Mouse (Mus musculus) lung, postnatal 0 days (tissue): ENCODE results near the gene Aldh3b2. TPM values are rescaled to one million over a fixed set of nuclear protein-coding genes. Genes with fewer than 3 reads are reported as not detected.

ENCODE experiments used
- ATAC-seq: fragments of 200-750 bp; cut with Nextera tagmentation; 2 replicates; pipeline ENCODE4 v1.8.0; 2017; ENCODE audit warnings: moderate library complexity
- DNase-seq: peaks from one replicate; pipeline ENCODE4 v3.0.0-alpha.2; 2016; ENCODE audit warnings: low spot score
- H3K27ac ChIP-seq: fragments of 300-500 bp; sonication (generic); 2 replicates; pipeline ENCODE4 v1.5.1; 2014; ENCODE audit warnings: antibody characterized with exemption, mild to moderate bottlenecking, low read length, mixed read lengths
- H3K27me3 ChIP-seq: fragments of 300-500 bp; sonication (generic); replicated peaks from 2 replicates; pipeline ENCODE4 v1.6.1; 2014; ENCODE audit warnings: low read length, mixed read lengths; ENCODE audit not compliant: insufficient read depth
- H3K36me3 ChIP-seq: fragments of 300-500 bp; sonication (generic); 2 replicates; pipeline ENCODE4 v1.6.1; 2014; ENCODE audit warnings: low read length, mixed read lengths; ENCODE audit not compliant: insufficient read depth
- H3K4me1 ChIP-seq: fragments of 300-500 bp; sonication (generic); 2 replicates; pipeline ENCODE4 v1.6.1; 2014; ENCODE audit warnings: antibody characterized with exemption, low read depth, low read length, mixed read lengths; ENCODE audit not compliant: insufficient read depth
- H3K4me2 ChIP-seq: fragments of 300-500 bp; sonication (generic); replicated peaks from 2 replicates; pipeline ENCODE4 v1.6.1; 2014; ENCODE audit warnings: low read depth, mild to moderate bottlenecking, low read length, moderate library complexity, mixed read lengths
- H3K4me3 ChIP-seq: fragments of 300-500 bp; sonication (generic); 2 replicates; pipeline ENCODE4 v1.5.1; 2014; ENCODE audit warnings: low read depth, low read length
- H3K9ac ChIP-seq: fragments of 300-500 bp; sonication (generic); replicated peaks from 2 replicates; pipeline ENCODE4 v1.6.1; 2014; ENCODE audit warnings: low read depth, mild to moderate bottlenecking
- H3K9me3 ChIP-seq: fragments of 300-500 bp; sonication (generic); 2 replicates; pipeline ENCODE4 v1.6.1; 2016; ENCODE audit warnings: low read length, mixed read lengths
- CTCF ChIP-seq: IDR thresholded peaks from 2 replicates; pipeline ENCODE4 v1.5.1; 2016; ENCODE audit warnings: antibody characterized with exemption, mild to moderate bottlenecking
- EP300 ChIP-seq: IDR thresholded peaks from 2 replicates; pipeline ENCODE4 v1.6.1; 2016; ENCODE audit warnings: antibody characterized with exemption, mild to moderate bottlenecking, control low read depth
- WGBS: fragments of 180-500 bp; shearing (Covaris S2); extraction: QIAGEN DNeasy Blood & Tissue Kit; methylation state at CpG from one replicate; pipeline ENCODE4 v1.1.7; 2014; 5-methylcytosine and 5-hydroxymethylcytosine counted together
- polyA plus RNA-seq: library from polyadenylated mRNA; unstranded; fragments of >200 nt; fragmentation: Nextera tagmentation; extraction: Ambion mirVana; gene quantifications from 2 replicates; pipeline ENCODE4 v1.2.1, GENCODE M21; 2015

Aldh3b2 gene
- polyA plus RNA-seq, 1 experiment from 2014 or later = 0.47 TPM

GRCm38 (mm10) chr19:3926279-3926678, 45.8 kb upstream of the Aldh3b2 start:
- H3K9ac ChIP-seq = no peak overlapping the region
- TF ChIP-seq CTCF = peak; percentile 72
- TF ChIP-seq EP300 = peak; percentile 91
- 41% methylated on average over 3 of the region's 3 CpGs for WGBS
- peaks cover 36% of the 10 kb centered on the region for H3K4me1 ChIP-seq
- DNase-seq (peak; percentile 86), ATAC-seq (peak; percentile 84)
- H3K9me3 ChIP-seq = no peaks in the 10 kb centered on the region
- H3K36me3 ChIP-seq = no peaks in the 10 kb centered on the region
- peak overlapping the region; percentile 48 for H3K27ac ChIP-seq
- no peak overlapping the region for H3K4me2 ChIP-seq
- H3K27me3 ChIP-seq = no peaks in the 10 kb centered on the region
- no peak overlapping the region for H3K4me3 ChIP-seq

DNA sequence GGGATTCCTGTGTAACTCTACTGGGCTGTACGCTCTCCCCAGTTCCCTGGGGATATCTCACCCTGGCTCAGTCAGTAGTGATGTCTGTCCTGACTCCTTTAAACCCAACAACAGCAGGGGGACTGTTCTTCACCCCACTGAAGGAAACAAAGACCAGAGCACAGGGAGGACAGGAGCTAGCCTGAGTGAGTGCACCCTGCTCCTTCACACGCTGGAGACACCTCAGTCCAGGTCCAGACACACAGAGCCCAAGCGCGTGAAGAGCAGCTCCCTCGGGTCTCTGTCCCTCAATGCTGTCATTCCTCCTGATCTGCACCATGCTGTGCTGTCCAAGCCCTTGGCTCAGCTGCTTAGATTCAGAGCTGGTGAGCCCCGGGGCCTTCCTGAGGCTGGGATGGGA, 45.4 kb upstream of the Aldh3b2 start:
- Histone ChIP-seq H3K27me3 (no peaks in the 10 kb centered on the region), H3K4me3 (no peak overlapping the region), H3K4me1 (peaks cover 36% of the 10 kb centered on the region), H3K27ac (peak overlapping the region; percentile 48; the same call in 1 of the 2 replicates), H3K36me3 (no peaks in the 10 kb centered on the region), H3K9me3 (no peaks in the 10 kb centered on the region), H3K9ac (no peak overlapping the region), H3K4me2 (no peak overlapping the region)
- WGBS = 72% methylated on average over 6 of the region's 6 CpGs
- no peak for TF ChIP-seq CTCF
- no peak for TF ChIP-seq EP300
- ATAC-seq (no peak), DNase-seq (no peak)

- H3K4me3 ChIP-seq = no peak overlapping the region
- no peaks in the 10 kb centered on the region for H3K27me3 ChIP-seq
- no peak overlapping the region for H3K9ac ChIP-seq
- H3K36me3 ChIP-seq = no peaks in the 10 kb centered on the region
- no peak for DNase-seq
- WGBS = 87% methylated on average over 4 of the region's 4 CpGs
- peaks cover 32% of the 10 kb centered on the region for H3K4me1 ChIP-seq
- no peaks in the 10 kb centered on the region for H3K9me3 ChIP-seq
- ATAC-seq = no peak
- no peak for TF ChIP-seq EP300
- TF ChIP-seq CTCF = no peak
- no peak overlapping the region for H3K27ac ChIP-seq
- no peak overlapping the region for H3K4me2 ChIP-seq
Observed at GRCm38 (mm10) chr19:3927989-3928388, 44.1 kb upstream of the Aldh3b2 start.

- Histone ChIP-seq H3K36me3 (no peaks in the 10 kb centered on the region), H3K4me1 (peaks cover 25% of the 10 kb centered on the region), H3K9me3 (no peaks in the 10 kb centered on the region), H3K4me3 (no peak overlapping the region), H3K27me3 (no peaks in the 10 kb centered on the region), H3K9ac (no peak overlapping the region), H3K4me2 (peak overlapping the region; percentile 43; the same call in 1 of the 2 replicates), H3K27ac (peak overlapping the region; percentile 76)
- WGBS = 73% methylated on average over 4 of the region's 4 CpGs
- TF ChIP-seq CTCF = no peak
- TF ChIP-seq EP300 = no peak
- ATAC-seq (no peak), DNase-seq (no peak)
Observed at GRCm38 (mm10) chr19:3928779-3929178, 43.3 kb upstream of the Aldh3b2 start.

DNA sequence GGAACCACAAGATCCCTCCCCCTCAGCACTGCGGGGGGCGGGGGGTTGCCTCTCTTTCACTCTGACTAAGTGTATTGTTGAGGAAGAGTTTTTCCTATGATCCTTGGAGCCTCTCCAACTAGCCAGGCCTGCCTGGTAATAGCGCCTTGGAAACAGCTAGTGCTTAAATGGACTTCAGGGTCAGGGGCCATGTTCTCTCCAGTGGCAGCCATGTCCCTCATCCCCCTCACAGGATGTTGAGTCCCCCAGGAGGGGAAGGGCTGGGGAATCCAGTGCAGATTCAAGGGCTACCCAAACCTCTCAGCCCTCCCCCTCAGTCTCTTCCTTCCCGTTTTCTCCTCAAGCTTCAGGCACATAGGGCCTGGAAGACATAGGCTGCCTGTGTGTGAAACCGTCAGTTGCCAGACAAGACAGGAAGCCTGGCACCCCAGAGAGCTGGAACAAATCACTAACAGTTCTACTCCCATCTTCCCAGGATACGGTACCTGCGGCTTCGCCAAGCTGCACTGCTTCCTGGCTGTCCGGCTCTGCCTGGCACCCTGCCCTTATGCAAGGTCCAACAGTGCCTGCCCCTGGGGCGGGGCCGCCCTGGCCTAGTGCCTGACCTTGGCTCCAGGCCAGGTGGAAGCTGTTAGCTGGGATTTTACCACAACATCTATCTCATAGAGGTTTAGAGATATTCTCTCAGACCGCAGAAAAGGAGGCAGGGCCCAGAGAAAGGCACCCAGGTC, 42.8 kb upstream of the Aldh3b2 start, which contains the start of gene Aldh3b1:
Aldh3b1 (minus strand) TSS at position 598 of the 731 bp plus-strand sequence.
- H3K4me2 ChIP-seq = peak within 1 kb of the TSS; percentile 43
- TF ChIP-seq EP300 (no peak), CTCF (no peak)
- H3K27ac ChIP-seq = peak within 1 kb of the TSS; percentile 76
- DNase-seq (peak; percentile 83), ATAC-seq (peak; percentile 78)
- WGBS = 7% methylated on average over 12 of the region's 12 CpGs
- no peaks in the 10 kb centered on the region for H3K27me3 ChIP-seq
- H3K4me1 ChIP-seq = peaks cover 19% of the 10 kb centered on the region
- no peaks in the 10 kb centered on the region for H3K36me3 ChIP-seq
- H3K9ac ChIP-seq = no peak within 1 kb of the TSS
- H3K9me3 ChIP-seq = no peaks in the 10 kb centered on the region
- no peak within 1 kb of the TSS for H3K4me3 ChIP-seq

DNA sequence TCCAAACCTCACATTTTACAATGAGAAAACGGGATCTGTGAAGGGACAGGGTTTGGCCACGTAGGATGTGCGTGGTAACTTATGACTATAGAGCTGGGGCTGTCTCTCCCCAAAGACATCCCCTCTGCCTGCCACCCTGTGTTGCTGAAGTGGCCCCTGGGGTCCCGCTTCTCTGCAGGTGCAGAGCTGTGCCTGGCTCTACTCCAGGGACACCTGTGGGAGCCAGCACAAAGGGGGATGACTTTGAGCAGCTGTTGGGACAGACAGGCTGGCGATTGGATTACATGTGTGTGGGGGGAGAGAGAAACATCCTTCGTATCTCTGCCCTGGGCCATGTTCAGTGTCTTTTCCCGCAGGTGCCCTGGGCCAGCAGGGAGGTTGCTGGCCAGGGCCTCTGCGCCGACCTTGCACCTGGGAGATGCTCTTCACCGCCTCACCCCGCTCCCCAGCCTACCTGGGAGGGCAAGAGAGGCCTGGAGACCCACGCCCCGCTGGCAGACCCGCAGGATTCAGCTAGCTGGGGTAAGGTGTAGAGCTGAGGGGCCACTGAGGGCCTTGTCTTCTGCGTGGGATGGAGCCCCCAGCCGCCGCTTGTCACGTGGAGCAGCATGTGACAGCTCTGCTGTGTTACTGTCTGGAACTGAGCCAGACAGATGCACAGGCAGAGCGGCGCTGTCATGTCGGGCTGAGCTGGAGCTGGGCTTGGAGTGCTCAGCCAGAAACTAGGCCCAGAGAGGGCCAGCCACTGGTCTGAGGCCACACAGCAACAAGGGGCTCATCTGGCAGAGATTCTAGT, 41.7 kb upstream of the Aldh3b2 start:
- no peak for DNase-seq
- H3K9me3 ChIP-seq = no peaks in the 10 kb centered on the region
- H3K4me1 ChIP-seq = peaks cover 18% of the 10 kb centered on the region
- TF ChIP-seq CTCF (no peak), EP300 (no peak)
- H3K4me3 ChIP-seq = no peak overlapping the region
- H3K36me3 ChIP-seq = no peaks in the 10 kb centered on the region
- H3K4me2 ChIP-seq = no peak overlapping the region
- H3K27me3 ChIP-seq = no peaks in the 10 kb centered on the region
- H3K27ac ChIP-seq = peak overlapping the region; percentile 76
- ATAC-seq = no peak
- H3K9ac ChIP-seq = no peak overlapping the region
- WGBS = 57% methylated on average over 18 of the region's 21 CpGs
